Mouse (Mus musculus): ENCODE data around the gene 4930402F06Rik. TPM values are rescaled to one million over a fixed set of nuclear protein-coding genes. Genes with fewer than 3 reads are reported as not detected.

Gene 4930402F06Rik
- total and polyA plus RNA-seq, 2 experiments from 2014 or later: not detected

GRCm38 (mm10) chr2:35397590-35398173, 707 bp upstream of the 4930402F06Rik start:
- no peaks in the 10 kb centered on the region for H3K9me3 ChIP-seq (ENCODE audit: low read length)
- H3K36me3 ChIP-seq (ENCODE audit: insufficient read depth): no peaks in the 10 kb centered on the region
- TF ChIP-seq CTCF (IDR thresholded peaks at IDR 0.05; ENCODE audit: low read depth): peak; percentile 90
- WGBS: 49% methylated on average over 11 of the region's 11 CpGs
- no peak overlapping the region for H3K27ac ChIP-seq (ENCODE audit: low read depth, low read length)
- H3K4me3 ChIP-seq (ENCODE audit: low read depth, low read length): no peak overlapping the region
- no peaks in the 10 kb centered on the region for H3K27me3 ChIP-seq (ENCODE audit: insufficient read depth, low read length)
- no peak overlapping the region for H3K4me2 ChIP-seq (ENCODE audit: low read depth)
- no peaks in the 10 kb centered on the region for H3K4me1 ChIP-seq (ENCODE audit: insufficient read depth)
- ATAC-seq (peak; percentile 85), DNase-seq (peak; percentile 87)
- H3K9ac ChIP-seq: no peak overlapping the region

- DNase-seq (no peak), ATAC-seq (no peak)
- Histone ChIP-seq H3K9me3 (ENCODE audit: low read length) (no peaks in the 10 kb centered on the region), H3K9ac (no peak overlapping the region), H3K27ac (ENCODE audit: low read depth, low read length) (no peak overlapping the region), H3K27me3 (ENCODE audit: insufficient read depth, low read length) (no peaks in the 10 kb centered on the region), H3K4me3 (ENCODE audit: low read depth, low read length) (no peak overlapping the region), H3K4me2 (ENCODE audit: low read depth) (no peak overlapping the region), H3K36me3 (ENCODE audit: insufficient read depth) (no peaks in the 10 kb centered on the region), H3K4me1 (ENCODE audit: insufficient read depth) (no peaks in the 10 kb centered on the region)
- no peak for TF ChIP-seq CTCF (IDR thresholded peaks at IDR 0.05; ENCODE audit: low read depth)
- 69% methylated on average over 9 of the region's 9 CpGs for WGBS
Observed at GRCm38 (mm10) chr2:35385441-35385871, 11.5 kb downstream of the 4930402F06Rik start.

DNA sequence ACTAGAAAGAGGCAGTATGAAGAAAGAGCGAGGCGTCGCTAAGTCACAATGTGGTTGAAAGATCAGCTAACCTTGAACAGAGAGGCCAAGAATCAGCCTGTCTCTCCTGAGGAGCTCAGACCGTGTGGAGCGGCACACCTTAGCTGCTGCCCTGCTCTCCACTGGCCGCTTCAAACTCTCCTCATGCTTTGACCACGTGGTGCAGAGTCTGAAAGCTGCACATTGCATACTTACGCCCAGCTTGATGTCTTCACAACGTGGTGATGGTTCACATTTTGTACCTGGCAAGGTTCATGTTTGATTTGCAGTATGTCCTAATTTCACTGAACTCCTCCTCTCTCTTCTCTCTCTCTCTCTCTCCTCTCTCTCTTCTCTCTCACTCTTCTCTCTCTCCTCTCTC, 17.7 kb downstream of the 4930402F06Rik start:
- Histone ChIP-seq H3K4me1 (ENCODE audit: insufficient read depth) (no peaks in the 10 kb centered on the region), H3K4me2 (ENCODE audit: low read depth) (no peak overlapping the region), H3K9me3 (ENCODE audit: low read length) (no peaks in the 10 kb centered on the region), H3K36me3 (ENCODE audit: insufficient read depth) (no peaks in the 10 kb centered on the region), H3K9ac (no peak overlapping the region), H3K27me3 (ENCODE audit: insufficient read depth, low read length) (no peaks in the 10 kb centered on the region), H3K27ac (ENCODE audit: low read depth, low read length) (no peak overlapping the region), H3K4me3 (ENCODE audit: low read depth, low read length) (no peak overlapping the region)
- no peak for DNase-seq
- no peak for TF ChIP-seq CTCF (IDR thresholded peaks at IDR 0.05; ENCODE audit: low read depth)
- ATAC-seq: no peak
- WGBS: 68% methylated on average over 9 of the region's 9 CpGs

DNA sequence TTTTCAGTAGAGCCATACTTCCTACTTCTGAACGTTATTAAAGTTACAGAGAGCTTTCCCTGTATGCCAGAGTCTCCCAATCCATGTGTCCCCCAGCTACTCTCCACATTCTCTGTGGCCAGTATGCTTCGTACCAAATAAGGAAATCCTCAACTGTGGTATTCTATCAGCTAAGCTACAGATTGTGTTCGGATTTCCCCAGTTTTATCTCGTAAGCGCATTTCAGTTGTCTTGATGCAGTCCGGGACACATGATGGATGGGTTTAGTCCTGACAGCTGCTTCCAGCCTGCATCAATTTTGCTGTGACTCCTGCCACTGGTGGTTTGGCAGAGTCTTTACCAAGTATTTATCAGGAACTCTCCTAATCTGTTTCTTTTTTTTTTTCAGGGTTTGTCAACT, 19.4 kb downstream of the 4930402F06Rik start:
- DNase-seq (no peak), ATAC-seq (no peak)
- 75% methylated on average over 6 of the region's 6 CpGs for WGBS

GRCm38 (mm10) chr2:35373003-35373402, 24.0 kb downstream of the 4930402F06Rik start:
- peak; percentile 77 for TF ChIP-seq CTCF (IDR thresholded peaks at IDR 0.05; ENCODE audit: low read depth)
- ATAC-seq (no peak), DNase-seq (peak; percentile 59)
- Histone ChIP-seq H3K36me3 (ENCODE audit: insufficient read depth) (no peaks in the 10 kb centered on the region), H3K9me3 (ENCODE audit: low read length) (no peaks in the 10 kb centered on the region), H3K4me1 (ENCODE audit: insufficient read depth) (no peaks in the 10 kb centered on the region), H3K27ac (ENCODE audit: low read depth, low read length) (no peak overlapping the region), H3K27me3 (ENCODE audit: insufficient read depth, low read length) (no peaks in the 10 kb centered on the region), H3K9ac (no peak overlapping the region), H3K4me3 (ENCODE audit: low read depth, low read length) (no peak overlapping the region), H3K4me2 (ENCODE audit: low read depth) (no peak overlapping the region)
- 16% methylated on average over 3 of the region's 3 CpGs for WGBS

More for the DNA sequence above, 19.4 kb downstream of the 4930402F06Rik start:
- H3K27ac ChIP-seq (ENCODE audit: low read depth, low read length): no peak overlapping the region
- TF ChIP-seq CTCF (IDR thresholded peaks at IDR 0.05; ENCODE audit: low read depth): no peak
- no peak overlapping the region for H3K4me2 ChIP-seq (ENCODE audit: low read depth)
- no peaks in the 10 kb centered on the region for H3K9me3 ChIP-seq (ENCODE audit: low read length)
- no peak overlapping the region for H3K4me3 ChIP-seq (ENCODE audit: low read depth, low read length)
- H3K36me3 ChIP-seq (ENCODE audit: insufficient read depth): no peaks in the 10 kb centered on the region
- no peaks in the 10 kb centered on the region for H3K27me3 ChIP-seq (ENCODE audit: insufficient read depth, low read length)
- H3K9ac ChIP-seq: no peak overlapping the region
- H3K4me1 ChIP-seq (ENCODE audit: insufficient read depth): no peaks in the 10 kb centered on the region

DNA sequence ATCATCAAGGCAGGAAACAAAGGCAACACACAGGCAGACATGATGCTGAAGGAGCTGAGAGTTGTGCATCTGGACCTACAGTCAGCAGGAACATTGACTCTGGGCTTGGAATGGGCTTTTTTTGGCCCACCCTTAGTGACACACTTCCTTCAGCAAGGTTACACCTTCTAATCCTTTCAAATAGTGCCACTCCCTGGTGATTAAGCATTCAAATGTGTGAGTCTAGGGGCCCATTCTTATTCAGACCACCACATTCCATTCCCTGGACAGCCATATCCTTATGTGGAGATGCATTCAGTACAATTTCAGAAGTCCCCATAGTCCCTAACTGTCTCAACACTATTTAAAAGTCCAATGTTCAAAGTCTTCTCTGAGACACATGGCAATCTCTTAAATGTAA, 26.3 kb downstream of the 4930402F06Rik start:
- Histone ChIP-seq H3K36me3 (ENCODE audit: insufficient read depth) (no peaks in the 10 kb centered on the region), H3K27ac (ENCODE audit: low read depth, low read length) (no peak overlapping the region), H3K4me2 (ENCODE audit: low read depth) (no peak overlapping the region), H3K9ac (no peak overlapping the region), H3K4me1 (ENCODE audit: insufficient read depth) (no peaks in the 10 kb centered on the region), H3K9me3 (ENCODE audit: low read length) (no peaks in the 10 kb centered on the region), H3K4me3 (ENCODE audit: low read depth, low read length) (no peak overlapping the region), H3K27me3 (ENCODE audit: insufficient read depth, low read length) (no peaks in the 10 kb centered on the region)
- ATAC-seq (no peak), DNase-seq (no peak)
- no peak for TF ChIP-seq CTCF (IDR thresholded peaks at IDR 0.05; ENCODE audit: low read depth)

GRCm38 (mm10) chr2:35367629-35368028, 29.3 kb downstream of the 4930402F06Rik start, which contains the start of gene 4930568D16Rik:
TSS of gene 4930568D16Rik (minus strand) at chr2:35367729.
- WGBS: 78% methylated on average over 2 of the region's 2 CpGs
- no peaks in the 10 kb centered on the region for H3K4me1 ChIP-seq (ENCODE audit: insufficient read depth)
- no peak within 1 kb of the TSS for H3K9ac ChIP-seq
- H3K27me3 ChIP-seq (ENCODE audit: insufficient read depth, low read length): no peaks in the 10 kb centered on the region
- no peak within 1 kb of the TSS for H3K27ac ChIP-seq (ENCODE audit: low read depth, low read length)
- no peaks in the 10 kb centered on the region for H3K9me3 ChIP-seq (ENCODE audit: low read length)
- no peak within 1 kb of the TSS for H3K4me2 ChIP-seq (ENCODE audit: low read depth)
- H3K4me3 ChIP-seq (ENCODE audit: low read depth, low read length): no peak within 1 kb of the TSS
- ATAC-seq (no peak), DNase-seq (no peak)
- no peaks in the 10 kb centered on the region for H3K36me3 ChIP-seq (ENCODE audit: insufficient read depth)
- no peak for TF ChIP-seq CTCF (IDR thresholded peaks at IDR 0.05; ENCODE audit: low read depth)

All from forebrain, postnatal 0 days (tissue).